Mouse (Mus musculus) G1E (cell line): ENCODE data around the gene Cpd. TPM values are rescaled to one million over a fixed set of nuclear protein-coding genes. Genes with fewer than 3 reads are reported as not detected.

Experiments used
- ATAC-seq: 2 replicates; pipeline ENCODE4 v1.8.0; 2016; ENCODE audit warnings: mild to moderate bottlenecking; ENCODE audit not compliant: insufficient number of reproducible peaks, poor library complexity, low FRiP score, severe bottlenecking; ENCODE audit errors: extremely low read depth
- DNase-seq: peaks from one replicate; pipeline ENCODE4 v3.0.0; 2012; ENCODE audit warnings: low spot score
- H3K27me3 ChIP-seq: 2 replicates; pipeline ENCODE4 v1.6.1; 2012; ENCODE audit warnings: mild to moderate bottlenecking, low read length, inconsistent platforms; ENCODE audit not compliant: insufficient read depth
- H3K36me3 ChIP-seq: replicated peaks from 2 replicates; pipeline ENCODE3; 2012; ENCODE audit warnings: mild to moderate bottlenecking, inconsistent platforms
- H3K4me1 ChIP-seq: 2 replicates; pipeline ENCODE4 v1.6.1; 2012; ENCODE audit warnings: low read depth, low read length, inconsistent platforms, mixed read lengths; ENCODE audit not compliant: insufficient read depth
- H3K4me3 ChIP-seq: 2 replicates; pipeline ENCODE4 v1.5.1; 2012; ENCODE audit warnings: low read depth, mild to moderate bottlenecking, inconsistent platforms, low read length, moderate library complexity, mixed read lengths
- H3K9me3 ChIP-seq: replicated peaks from 2 replicates; pipeline ENCODE4 v1.6.1; 2012; ENCODE audit warnings: inconsistent platforms
- CTCF ChIP-seq: IDR thresholded peaks from 2 replicates; pipeline ENCODE4 v1.5.1; 2012; ENCODE audit warnings: low read depth, low read length, inconsistent platforms, mixed read lengths
- GATA1 ChIP-seq: IDR thresholded peaks from 2 replicates; pipeline ENCODE4 v1.6.1; 2012; ENCODE audit warnings: borderline replicate concordance, low read length, inconsistent platforms, mixed read lengths
- GATA2 ChIP-seq: IDR thresholded peaks from 2 replicates; pipeline ENCODE4 v1.6.1; 2012; ENCODE audit warnings: low read depth, low read length, inconsistent platforms, borderline replicate concordance
- POLR2AphosphoS5 ChIP-seq: IDR thresholded peaks from 2 replicates; pipeline ENCODE4 v1.6.1; 2012; ENCODE audit warnings: low read depth, low read length, inconsistent platforms; ENCODE audit not compliant: insufficient replicate concordance
- TAL1 ChIP-seq: conservative IDR thresholded peaks from 2 replicates; pipeline ENCODE4 v1.6.1; 2012; ENCODE audit warnings: low read depth, low read length, inconsistent platforms, mixed read lengths
- polyA plus RNA-seq: library from polyadenylated mRNA; stranded (reverse); fragments of >175 nt; gene quantifications from 2 replicates; pipeline ENCODE4 v1.2.3, GENCODE M21; 2012
- total RNA-seq, 2 experiments: library from RNA; stranded (forward) in 1 of 2; stranded (reverse) in 1 of 2; fragments of 200-1000 nt in 1 of 2; fragments of >200 nt in 1 of 2; fragmentation: Nextera tagmentation in 1 of 2; gene quantifications; 2 replicates each; pipeline ENCODE4 v1.2.3; 2014 to 2017

Gene Cpd
- total and polyA plus RNA-seq, 3 experiments = 49.7 to 421 (median 167) TPM

- TF ChIP-seq CTCF (no peak), GATA1 (no peak), TAL1 (no peak), POLR2AphosphoS5 (no peak), GATA2 (no peak)
- no peak for DNase-seq
- ATAC-seq = no peak
- peaks cover 15% of the 10 kb centered on the region; the same call in 1 of the 2 replicates for H3K4me1 ChIP-seq
- peaks cover 97% of the 10 kb centered on the region for H3K36me3 ChIP-seq
- H3K27me3 ChIP-seq = no peaks in the 10 kb centered on the region
- H3K4me3 ChIP-seq = no peak overlapping the region
- no peaks in the 10 kb centered on the region for H3K9me3 ChIP-seq
These were observed 55.5 kb downstream of the Cpd start for GRCm38 (mm10) chr11:76791331-76791730.

DNA sequence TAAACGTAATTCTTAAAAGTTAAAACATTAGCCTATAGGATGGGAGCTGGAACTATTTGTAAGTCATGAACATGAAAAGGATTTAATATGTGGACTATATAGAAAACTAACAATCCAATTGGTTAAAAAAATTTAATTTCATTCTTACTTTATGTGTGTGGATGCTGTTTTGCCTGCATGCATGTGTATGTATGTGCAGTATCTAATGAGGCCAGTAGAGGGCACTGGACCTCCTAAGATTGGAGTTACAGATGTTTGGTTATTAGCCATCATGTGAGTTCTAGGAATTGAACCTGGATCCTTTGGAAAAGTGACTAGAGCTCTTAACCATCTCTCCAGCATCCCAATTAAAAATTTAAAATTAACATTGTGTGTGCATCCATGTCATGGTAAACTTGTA is 57.6 kb downstream of the Cpd start:
- Histone ChIP-seq H3K4me3 (no peak overlapping the region), H3K9me3 (no peaks in the 10 kb centered on the region), H3K36me3 (peaks cover 98% of the 10 kb centered on the region), H3K4me1 (peaks cover 19% of the 10 kb centered on the region; the same call in 1 of the 2 replicates), H3K27me3 (no peaks in the 10 kb centered on the region)
- ATAC-seq (no peak), DNase-seq (no peak)
- TF ChIP-seq TAL1 (no peak), GATA2 (no peak), POLR2AphosphoS5 (no peak), GATA1 (no peak), CTCF (peak; percentile 57; the same call in 1 of the 2 replicates)

- no peak for DNase-seq
- peaks cover 5% of the 10 kb centered on the region for H3K27me3 ChIP-seq
- TF ChIP-seq POLR2AphosphoS5 = peak; percentile 76; the same call in 1 of the 2 replicates
- TF ChIP-seq GATA1 = no peak
- no peak for TF ChIP-seq TAL1
- H3K36me3 ChIP-seq = peaks cover 33% of the 10 kb centered on the region
- no peaks in the 10 kb centered on the region for H3K9me3 ChIP-seq
- no peak overlapping the region for H3K4me3 ChIP-seq
- ATAC-seq = no peak
- peaks cover 22% of the 10 kb centered on the region for H3K4me1 ChIP-seq
These were observed 71.3 kb downstream of the Cpd start for GRCm38 (mm10) chr11:76775533-76775932.

- DNase-seq (no peak), ATAC-seq (no peak)
- no peaks in the 10 kb centered on the region for H3K9me3 ChIP-seq
- peaks cover 19% of the 10 kb centered on the region for H3K4me1 ChIP-seq
- no peak overlapping the region for H3K4me3 ChIP-seq
- peaks cover 16% of the 10 kb centered on the region for H3K36me3 ChIP-seq
- peaks cover 10% of the 10 kb centered on the region for H3K27me3 ChIP-seq
- TF ChIP-seq CTCF (no peak), GATA2 (no peak), GATA1 (no peak), TAL1 (no peak), POLR2AphosphoS5 (no peak)
These were observed 73.0 kb downstream of the Cpd start for GRCm38 (mm10) chr11:76773811-76774210.

- no peak for DNase-seq
- H3K4me1 ChIP-seq = peaks cover 12% of the 10 kb centered on the region
- H3K9me3 ChIP-seq = no peaks in the 10 kb centered on the region
- no peak for TF ChIP-seq CTCF
- no peak for TF ChIP-seq GATA1
- no peak for TF ChIP-seq GATA2
- TF ChIP-seq TAL1 = no peak
- TF ChIP-seq POLR2AphosphoS5 = no peak
- peaks cover 5% of the 10 kb centered on the region for H3K36me3 ChIP-seq
- ATAC-seq = no peak
- H3K4me3 ChIP-seq = no peak overlapping the region
- H3K27me3 ChIP-seq = peaks cover 24% of the 10 kb centered on the region
These were observed 76.3 kb downstream of the Cpd start for GRCm38 (mm10) chr11:76770566-76770965.

- no peak for TF ChIP-seq POLR2AphosphoS5
- no peak for TF ChIP-seq CTCF
- no peak for TF ChIP-seq GATA1
- no peak for TF ChIP-seq TAL1
- TF ChIP-seq GATA2 = no peak
- ATAC-seq (no peak), DNase-seq (no peak)
- Histone ChIP-seq H3K36me3 (peaks cover 23% of the 10 kb centered on the region), H3K4me1 (peaks cover 13% of the 10 kb centered on the region; the same call in 1 of the 2 replicates), H3K9me3 (no peaks in the 10 kb centered on the region), H3K4me3 (peak overlapping the region; percentile 89), H3K27me3 (peaks cover 23% of the 10 kb centered on the region)
These were observed 83.1 kb downstream of the Cpd start for GRCm38 (mm10) chr11:76763741-76764122.

DNA sequence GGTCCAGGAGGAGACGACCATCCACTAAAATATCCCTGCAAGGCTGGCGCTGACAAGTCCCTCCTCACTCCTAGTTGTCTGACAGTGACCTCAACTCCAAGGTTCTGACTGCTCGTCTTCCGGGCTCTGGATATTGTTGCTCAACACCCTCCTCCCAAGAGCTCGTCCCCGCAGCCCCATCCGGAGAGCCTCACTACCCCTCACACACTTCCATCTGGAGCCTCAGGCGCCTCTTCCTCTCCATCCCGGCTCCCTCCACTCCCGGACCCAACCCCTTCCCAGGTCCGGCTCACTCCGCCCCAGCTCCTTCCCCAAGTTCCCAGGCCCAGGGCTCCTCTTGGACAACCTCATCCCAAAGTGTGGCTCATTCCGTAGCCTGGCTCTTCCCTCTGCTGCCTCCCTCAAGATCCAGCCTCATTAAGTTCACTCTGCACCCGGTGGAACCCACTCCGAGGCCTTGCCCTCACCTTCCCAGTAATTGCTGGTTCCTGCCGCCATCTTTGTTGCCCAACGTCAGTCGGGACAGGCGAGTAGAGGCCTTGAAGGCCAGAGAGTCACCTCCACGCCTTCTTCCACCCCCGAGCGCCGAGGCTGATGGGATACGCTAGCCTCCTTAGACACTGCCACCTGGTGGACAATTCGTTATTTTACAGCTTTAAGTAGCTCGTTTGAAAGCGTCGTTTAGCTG is 83.6 kb downstream of the Cpd start, which contains the start of gene Gosr1:
Gene Gosr1 (minus strand): TSS at position 527 of the 688 bp plus-strand sequence.
- H3K4me3 ChIP-seq = peak within 1 kb of the TSS; percentile 89
- TF ChIP-seq CTCF (peak; percentile 72), POLR2AphosphoS5 (no peak)
- ATAC-seq (peak; percentile 97), DNase-seq (peak; percentile 83)
- peaks cover 13% of the 10 kb centered on the region; the same call in 1 of the 2 replicates for H3K4me1 ChIP-seq
- peaks cover 21% of the 10 kb centered on the region for H3K27me3 ChIP-seq
- H3K36me3 ChIP-seq = peaks cover 27% of the 10 kb centered on the region
- H3K9me3 ChIP-seq = no peaks in the 10 kb centered on the region
